Mouse (Mus musculus) intestine, embryonic 15.5 days (tissue): ENCODE results near the gene Nle1. TPM values are rescaled to one million over a fixed set of nuclear protein-coding genes. Genes with fewer than 3 reads are reported as not detected.

Experiments
- ATAC-seq: fragments of 200-750 bp; cut with Nextera tagmentation; 2 replicates; pipeline ENCODE4 v1.8.0; 2017; ENCODE audit warnings: moderate TSS enrichment, moderate library complexity
- H3K27ac ChIP-seq: fragments of 300-500 bp; sonication (generic); 2 replicates; pipeline ENCODE4 v1.5.1; 2015; ENCODE audit warnings: mild to moderate bottlenecking, inconsistent platforms
- H3K27me3 ChIP-seq: fragments of 300-500 bp; sonication (generic); replicated peaks from 2 replicates; pipeline ENCODE4 v1.6.1; 2015; ENCODE audit warnings: inconsistent platforms
- H3K36me3 ChIP-seq: fragments of 300-500 bp; sonication (generic); 2 replicates; pipeline ENCODE4 v1.6.1; 2015; ENCODE audit warnings: inconsistent platforms
- H3K4me1 ChIP-seq: fragments of 300-500 bp; sonication (generic); replicated peaks from 2 replicates; pipeline ENCODE4 v1.6.1; 2015; ENCODE audit warnings: inconsistent platforms
- H3K4me2 ChIP-seq: fragments of 300-500 bp; sonication (generic); replicated peaks from 2 replicates; pipeline ENCODE4 v1.6.1; 2015; ENCODE audit warnings: mild to moderate bottlenecking, inconsistent platforms
- H3K4me3 ChIP-seq: fragments of 300-500 bp; sonication (generic); replicated peaks from 2 replicates; pipeline ENCODE4 v1.5.1; 2015; ENCODE audit warnings: inconsistent platforms
- H3K9ac ChIP-seq: fragments of 300-500 bp; sonication (generic); 2 replicates; pipeline ENCODE4 v1.6.1; 2015; ENCODE audit warnings: inconsistent platforms
- H3K9me3 ChIP-seq: fragments of 300-500 bp; sonication (generic); 2 replicates; pipeline ENCODE4 v1.6.1; 2016; ENCODE audit warnings: inconsistent platforms
- WGBS: fragments of 180-500 bp; shearing (Covaris S2); methylation state at CpG from one replicate; pipeline ENCODE4 v1.1.7; 2015; 5-methylcytosine and 5-hydroxymethylcytosine counted together
- polyA plus RNA-seq: library from polyadenylated mRNA; unstranded; fragments of >200 nt; fragmentation: Nextera tagmentation; extraction: Ambion mirVana; gene quantifications from 2 replicates; pipeline ENCODE4 v1.2.1, GENCODE M21; 2015

Nle1 gene
- polyA plus RNA-seq, 1 experiment from 2014 or later: 29.9 TPM

DNA sequence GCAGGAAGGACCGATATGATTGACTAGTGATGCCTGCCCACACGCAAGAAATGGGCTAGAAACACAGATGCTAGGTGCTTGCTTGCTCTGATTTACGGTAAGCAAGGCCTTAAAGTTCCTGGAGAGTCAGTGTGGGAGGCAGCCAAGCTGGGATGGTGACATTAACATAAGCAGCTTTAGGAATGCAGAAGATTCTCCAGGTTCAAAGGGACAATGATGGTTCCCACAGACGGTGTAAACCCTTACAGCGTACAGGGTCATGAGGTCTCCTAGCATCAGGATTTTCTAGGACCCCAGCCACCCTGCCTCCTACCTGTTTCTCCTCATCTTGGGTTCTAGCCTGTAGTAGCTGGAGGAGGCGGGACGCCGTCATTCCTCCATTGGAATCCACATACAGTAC, 25.0 kb downstream of the Nle1 start:
- Histone ChIP-seq H3K9me3 (no peaks in the 10 kb centered on the region), H3K36me3 (0 out of 2 replicates have a peak, but pooled peaks cover 2% of the 10 kb centered on the region), H3K4me3 (no peak overlapping the region), H3K27ac (no peak overlapping the region), H3K9ac (no peak overlapping the region), H3K27me3 (no peaks in the 10 kb centered on the region), H3K4me2 (no peak overlapping the region), H3K4me1 (peaks cover under 1% of the 10 kb centered on the region)
- no peak for ATAC-seq
- 69% methylated on average over 8 of the region's 8 CpGs for WGBS

DNA sequence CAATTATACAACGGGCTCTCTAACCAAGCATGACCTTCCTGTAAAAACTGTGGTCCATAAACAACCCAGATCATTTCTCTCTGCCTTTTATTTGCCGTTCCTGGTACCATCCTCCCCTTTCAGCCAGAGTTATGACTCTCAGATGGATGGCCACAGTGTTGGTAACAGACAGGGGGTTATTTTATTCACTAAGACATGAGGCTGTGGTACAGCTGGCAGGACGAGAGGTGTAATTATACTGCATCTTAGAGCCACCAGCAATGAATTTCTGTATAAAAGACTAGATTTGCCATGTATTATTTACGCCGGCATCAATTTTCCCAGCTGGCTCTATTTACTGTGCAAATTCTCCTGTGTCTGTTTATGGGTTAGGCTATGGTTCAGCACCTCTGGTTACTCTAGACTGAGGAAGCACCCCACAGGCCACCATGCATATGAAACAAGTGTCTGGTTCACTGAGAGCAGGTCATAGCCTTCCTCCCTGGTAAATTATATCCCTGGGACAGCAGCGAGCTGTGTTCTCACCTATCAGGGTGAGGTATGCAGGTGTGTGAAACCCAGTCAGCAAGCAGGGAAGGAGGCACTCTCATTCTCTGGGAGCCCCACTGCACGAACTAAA, 30.4 kb downstream of the Nle1 start:
- Histone ChIP-seq H3K4me3 (no peak overlapping the region), H3K4me1 (no peaks in the 10 kb centered on the region), H3K36me3 (0 out of 2 replicates have a peak, but pooled peaks cover 2% of the 10 kb centered on the region), H3K4me2 (no peak overlapping the region), H3K9me3 (no peaks in the 10 kb centered on the region), H3K27me3 (no peaks in the 10 kb centered on the region), H3K9ac (no peak overlapping the region), H3K27ac (no peak overlapping the region)
- ATAC-seq: no peak
- WGBS: 89% methylated on average over 7 of the region's 7 CpGs

DNA sequence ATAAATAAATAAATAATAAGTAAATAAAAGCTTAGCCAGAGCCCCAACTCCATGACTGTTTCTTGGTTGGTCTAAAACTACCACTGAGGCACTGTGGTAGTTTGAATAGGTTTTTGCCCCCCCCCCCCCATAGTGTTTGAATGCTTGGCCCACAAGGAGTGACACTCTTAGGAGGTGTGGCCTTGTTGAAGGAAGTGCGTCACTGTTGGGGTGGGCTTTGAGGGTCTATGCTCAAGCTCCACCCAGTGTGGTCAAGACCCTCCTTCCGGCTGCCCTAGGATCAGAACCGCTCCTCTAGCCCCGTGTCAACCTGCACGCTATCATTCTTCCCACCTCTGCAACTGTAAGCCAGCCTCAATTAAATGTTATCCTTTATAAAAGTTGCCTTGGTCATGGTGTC, 32.6 kb downstream of the Nle1 start:
- no peak for ATAC-seq
- Histone ChIP-seq H3K27me3 (no peaks in the 10 kb centered on the region), H3K9me3 (no peaks in the 10 kb centered on the region), H3K36me3 (0 out of 2 replicates have a peak, but pooled peaks cover 2% of the 10 kb centered on the region), H3K4me1 (no peaks in the 10 kb centered on the region), H3K4me2 (no peak overlapping the region), H3K27ac (no peak overlapping the region), H3K9ac (no peak overlapping the region), H3K4me3 (no peak overlapping the region)
- 92% methylated on average over 5 of the region's 5 CpGs for WGBS

DNA sequence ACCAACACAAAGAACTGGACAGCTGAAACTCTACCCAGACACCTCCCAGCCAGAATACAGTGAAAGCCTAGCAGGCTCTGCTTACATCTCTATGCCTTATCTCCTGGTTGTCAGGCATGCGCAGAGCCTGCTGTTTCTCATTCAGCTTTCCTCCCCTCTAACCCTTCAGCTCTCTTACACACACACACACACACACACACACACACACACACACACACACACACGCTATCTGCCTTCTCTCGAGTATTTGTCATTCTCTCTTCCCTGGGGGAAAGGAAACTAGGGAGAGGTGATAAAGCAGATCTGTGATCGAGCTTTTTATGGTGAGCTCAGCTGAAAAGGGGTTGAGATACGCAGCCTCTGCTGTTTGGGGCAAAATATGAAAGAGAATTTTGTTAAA, 33.3 kb downstream of the Nle1 start:
- no peak overlapping the region for H3K4me2 ChIP-seq
- H3K4me3 ChIP-seq: no peak overlapping the region
- H3K9ac ChIP-seq: no peak overlapping the region
- H3K27me3 ChIP-seq: no peaks in the 10 kb centered on the region
- WGBS: 50% methylated on average over 5 of the region's 5 CpGs
- ATAC-seq: no peak
- H3K4me1 ChIP-seq: no peaks in the 10 kb centered on the region
- H3K36me3 ChIP-seq: 0 out of 2 replicates have a peak, but pooled peaks cover 2% of the 10 kb centered on the region
- H3K9me3 ChIP-seq: no peaks in the 10 kb centered on the region
- H3K27ac ChIP-seq: no peak overlapping the region

DNA sequence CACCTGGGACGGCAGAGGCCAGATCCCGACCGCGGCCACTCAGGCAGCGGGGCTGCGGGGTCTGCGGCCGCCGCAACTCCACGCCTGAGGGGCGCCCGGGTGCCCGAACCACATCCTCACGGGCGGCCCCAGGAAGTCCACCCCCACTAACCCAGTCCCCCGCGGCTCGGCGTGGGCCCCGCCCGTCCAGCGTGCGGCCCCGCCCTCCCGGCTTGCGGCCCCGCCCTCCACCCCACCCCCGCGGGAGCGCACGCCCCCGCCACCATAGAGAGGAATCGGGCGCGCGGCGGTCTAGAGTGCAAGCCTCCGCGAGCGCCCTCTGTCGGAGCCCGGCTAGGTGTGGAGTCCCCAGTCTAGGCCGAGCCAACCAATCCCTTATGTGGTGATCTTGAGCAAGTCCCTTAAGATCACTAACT, 37.2 kb downstream of the Nle1 start, which contains the start of gene Rffl:
Gene Rffl (minus strand): TSS at position 180 of the 416 bp plus-strand sequence.
- Histone ChIP-seq H3K36me3 (no peaks in the 10 kb centered on the region), H3K4me2 (peak within 1 kb of the TSS; percentile 85), H3K4me3 (peak within 1 kb of the TSS; percentile 93), H3K4me1 (no peaks in the 10 kb centered on the region), H3K27me3 (no peaks in the 10 kb centered on the region), H3K27ac (peak within 1 kb of the TSS; percentile 63), H3K9me3 (no peaks in the 10 kb centered on the region), H3K9ac (peak within 1 kb of the TSS; percentile 88)
- WGBS: under 1% methylated on average over 43 of the region's 43 CpGs
- ATAC-seq: peak; percentile 98

DNA sequence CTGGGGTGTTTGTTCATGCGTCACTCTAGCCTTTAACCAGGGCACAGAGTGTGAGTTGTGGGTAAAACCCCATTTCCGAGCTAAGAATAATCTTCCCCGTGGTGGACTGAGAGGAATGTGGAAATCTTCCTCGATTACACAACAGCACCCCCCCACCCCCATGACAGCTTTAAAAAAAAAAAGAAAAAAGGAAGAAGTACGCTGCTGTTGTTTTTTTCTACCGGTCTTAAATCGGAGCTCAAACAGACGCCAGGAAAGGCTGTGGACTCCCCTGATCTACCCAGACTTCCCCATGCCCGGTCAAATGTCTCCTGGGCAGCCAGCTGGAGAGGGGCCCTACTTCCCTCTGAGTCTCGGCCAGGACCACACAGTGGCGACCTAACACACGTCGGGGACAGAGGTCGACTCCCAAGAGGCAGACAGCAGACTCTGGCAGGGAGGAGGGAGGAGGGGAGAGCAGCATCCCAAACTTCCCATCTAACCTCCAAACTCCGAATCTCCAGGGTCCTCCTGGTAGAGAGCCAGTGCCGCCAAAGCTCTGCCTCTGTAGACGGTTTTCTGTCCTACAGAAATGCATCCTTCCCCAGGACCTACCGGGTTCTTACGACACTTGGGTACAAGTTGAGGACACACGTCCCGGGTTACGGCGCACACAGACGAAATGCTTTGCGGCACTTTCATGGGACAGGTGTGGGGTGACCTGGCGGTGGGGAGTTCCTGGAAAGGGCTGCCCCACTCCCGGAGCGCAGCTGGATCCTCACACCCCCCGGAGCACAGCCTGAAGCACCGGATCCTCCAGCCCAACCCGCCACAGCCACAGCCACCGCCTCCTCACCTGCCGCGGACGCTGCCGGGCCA, 37.8 kb downstream of the Nle1 start:
- H3K27ac ChIP-seq: peak overlapping the region; percentile 63
- peak overlapping the region; percentile 93 for H3K4me3 ChIP-seq
- WGBS: 2% methylated on average over 36 of the region's 36 CpGs
- no peaks in the 10 kb centered on the region for H3K36me3 ChIP-seq
- H3K9ac ChIP-seq: peak overlapping the region; percentile 88
- H3K4me2 ChIP-seq: peak overlapping the region; percentile 85
- no peaks in the 10 kb centered on the region for H3K9me3 ChIP-seq
- H3K27me3 ChIP-seq: no peaks in the 10 kb centered on the region
- no peaks in the 10 kb centered on the region for H3K4me1 ChIP-seq
- peak; percentile 75 for ATAC-seq

DNA sequence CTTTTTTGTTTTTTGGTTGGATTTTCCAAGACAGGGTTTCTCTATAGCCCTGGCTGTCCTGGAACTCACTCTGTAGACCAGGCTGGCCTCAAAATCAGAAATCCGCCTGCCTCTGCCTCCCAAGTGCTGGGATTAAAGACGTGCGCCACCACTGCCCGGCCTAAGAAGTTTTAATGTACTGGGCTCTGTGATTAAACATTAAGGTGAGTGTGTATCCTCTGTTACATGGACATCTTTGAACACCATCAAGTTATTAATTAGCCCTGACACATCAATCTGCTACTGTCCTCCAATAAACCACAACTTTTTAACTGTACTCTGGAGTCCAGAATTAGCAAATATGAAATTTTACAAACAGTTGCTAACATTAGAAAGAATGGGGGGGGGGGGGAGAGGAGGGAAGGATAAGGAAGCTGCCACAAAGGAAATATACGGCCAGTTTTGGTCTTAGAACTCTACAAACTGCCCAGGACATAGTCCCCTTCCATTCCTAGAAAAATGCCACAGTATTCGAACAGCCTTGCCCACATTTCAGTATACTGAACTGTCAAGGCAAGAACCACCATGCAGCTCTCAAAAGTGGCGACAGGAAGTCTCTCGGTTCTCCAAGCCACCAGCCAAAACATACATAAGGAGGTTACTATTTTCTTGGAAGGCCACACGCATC, 38.6 kb downstream of the Nle1 start:
- no peaks in the 10 kb centered on the region for H3K9me3 ChIP-seq
- WGBS: 59% methylated on average over 9 of the region's 9 CpGs
- H3K27ac ChIP-seq: no peak overlapping the region
- H3K9ac ChIP-seq: peak overlapping the region; percentile 88; the same call in 1 of the 2 replicates
- H3K4me1 ChIP-seq: no peaks in the 10 kb centered on the region
- ATAC-seq: no peak
- H3K4me3 ChIP-seq: peak overlapping the region; percentile 93
- peak overlapping the region; percentile 85 for H3K4me2 ChIP-seq
- no peaks in the 10 kb centered on the region for H3K36me3 ChIP-seq
- no peaks in the 10 kb centered on the region for H3K27me3 ChIP-seq

DNA sequence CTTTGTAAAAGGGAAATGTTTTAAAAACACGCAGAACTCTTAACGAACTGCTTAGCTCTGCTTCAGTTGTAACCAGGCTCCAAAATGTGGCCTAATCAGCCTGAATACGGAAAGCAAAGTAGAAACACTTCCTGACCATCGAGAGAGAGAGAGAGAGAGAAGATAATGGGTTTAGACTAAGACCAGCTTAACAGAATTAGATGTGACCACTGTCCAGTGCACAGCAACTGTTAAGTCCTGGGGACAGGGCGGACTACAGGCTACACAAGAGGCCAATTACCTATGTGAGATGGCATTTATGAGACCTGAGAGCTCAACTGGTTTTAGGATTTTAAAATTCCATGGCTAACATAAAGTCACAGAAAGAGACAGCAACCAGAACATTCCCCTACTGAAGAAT, 40.3 kb downstream of the Nle1 start:
- H3K9ac ChIP-seq: no peak overlapping the region
- no peaks in the 10 kb centered on the region for H3K36me3 ChIP-seq
- H3K27me3 ChIP-seq: no peaks in the 10 kb centered on the region
- H3K4me1 ChIP-seq: 0 out of 2 replicates have a peak, but pooled peaks cover 3% of the 10 kb centered on the region
- H3K4me3 ChIP-seq: no peak overlapping the region
- ATAC-seq: no peak
- no peak overlapping the region for H3K27ac ChIP-seq
- 80% methylated on average over 5 of the region's 5 CpGs for WGBS
- H3K4me2 ChIP-seq: no peak overlapping the region
- no peaks in the 10 kb centered on the region for H3K9me3 ChIP-seq

DNA sequence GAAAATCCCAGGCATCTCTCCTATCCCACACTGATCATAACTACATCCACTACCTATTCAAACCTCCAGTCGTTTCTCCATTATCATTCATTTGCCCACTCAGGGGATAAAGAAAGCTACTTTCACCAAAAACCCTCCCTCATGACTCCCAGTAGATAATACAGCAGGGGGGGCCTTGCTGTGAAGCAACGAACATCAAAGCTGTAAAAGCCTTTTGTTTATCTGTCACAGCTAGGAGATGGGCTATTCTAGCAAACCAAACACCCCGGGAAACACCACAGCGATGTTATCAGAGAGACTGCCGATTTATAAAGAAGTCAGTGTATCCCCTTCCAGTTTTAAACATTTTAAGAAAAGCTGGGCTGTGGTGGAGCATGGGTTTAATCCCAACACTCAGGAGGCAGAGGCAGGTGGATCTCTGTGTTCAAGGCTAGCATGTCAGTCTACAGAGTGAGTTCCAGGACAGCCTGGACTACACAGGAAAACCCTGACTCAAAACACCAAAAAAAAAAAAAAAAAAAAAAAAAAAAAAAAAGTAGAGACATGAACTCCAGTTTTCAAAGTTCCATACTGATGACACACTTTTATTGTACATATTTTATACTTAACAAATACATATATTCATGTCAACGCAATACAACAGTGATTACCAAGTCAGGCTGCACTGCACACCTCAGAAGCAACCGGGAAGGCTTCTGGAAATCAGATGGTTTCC, 41.2 kb downstream of the Nle1 start:
- Histone ChIP-seq H3K36me3 (no peaks in the 10 kb centered on the region), H3K4me3 (no peak overlapping the region), H3K4me1 (peaks cover 3% of the 10 kb centered on the region; the same call in 1 of the 2 replicates), H3K9me3 (no peaks in the 10 kb centered on the region), H3K4me2 (no peak overlapping the region), H3K27me3 (no peaks in the 10 kb centered on the region), H3K27ac (no peak overlapping the region), H3K9ac (no peak overlapping the region)
- 37% methylated on average over 7 of the region's 7 CpGs for WGBS
- no peak for ATAC-seq

DNA sequence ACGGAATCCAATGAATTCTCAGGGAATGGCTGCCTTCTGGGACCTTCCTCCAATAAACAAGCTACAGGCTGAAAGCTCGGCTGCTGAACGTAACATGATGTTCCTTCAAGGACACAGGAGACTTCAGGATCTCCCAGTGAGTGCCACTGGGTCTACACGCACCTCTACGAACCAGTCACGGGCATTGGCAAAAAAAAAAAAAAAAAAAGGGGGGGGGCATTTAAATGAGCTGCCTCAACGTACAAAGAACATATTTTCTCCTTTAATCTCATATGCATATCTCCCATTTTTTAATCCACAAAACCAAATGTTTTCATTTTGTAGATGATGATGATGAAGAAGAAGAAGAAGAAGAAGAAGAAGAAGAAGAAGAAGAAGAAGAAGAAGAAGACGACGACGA, 42.3 kb downstream of the Nle1 start:
- no peak for ATAC-seq
- no peak overlapping the region for H3K27ac ChIP-seq
- 82% methylated on average over 10 of the region's 10 CpGs for WGBS
- H3K4me3 ChIP-seq: no peak overlapping the region
- no peak overlapping the region for H3K4me2 ChIP-seq
- peaks cover 11% of the 10 kb centered on the region; the same call in 1 of the 2 replicates for H3K4me1 ChIP-seq
- no peaks in the 10 kb centered on the region for H3K36me3 ChIP-seq
- no peaks in the 10 kb centered on the region for H3K9me3 ChIP-seq
- no peaks in the 10 kb centered on the region for H3K27me3 ChIP-seq
- no peak overlapping the region for H3K9ac ChIP-seq

DNA sequence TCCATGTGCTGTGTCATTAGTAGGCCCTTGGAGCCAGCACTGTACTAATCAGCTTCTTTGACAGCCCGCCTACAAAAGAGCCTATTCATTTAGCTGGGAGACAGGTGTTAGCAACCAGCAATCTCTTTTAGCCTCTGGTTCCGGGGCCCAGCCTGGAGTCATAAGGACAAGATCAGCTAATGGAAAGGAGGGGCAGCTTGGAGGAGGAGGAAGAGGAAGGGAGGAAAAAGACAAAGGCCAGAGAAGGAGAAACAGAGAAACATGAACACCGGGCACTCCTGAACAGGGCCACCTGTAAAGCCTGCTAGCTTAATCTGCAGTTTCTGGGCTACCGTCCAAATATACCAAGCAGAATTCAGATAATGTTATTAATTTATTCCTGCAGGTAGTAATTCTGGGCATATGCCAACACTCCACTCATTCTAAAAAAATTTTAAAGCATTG, 44.7 kb downstream of the Nle1 start:
- 58% methylated on average over 4 of the region's 4 CpGs for WGBS
- peak; percentile 83 for ATAC-seq

More for the DNA sequence above, 44.7 kb downstream of the Nle1 start:
- no peaks in the 10 kb centered on the region for H3K9me3 ChIP-seq
- H3K9ac ChIP-seq: no peak overlapping the region
- no peaks in the 10 kb centered on the region for H3K36me3 ChIP-seq
- H3K4me3 ChIP-seq: no peak overlapping the region
- H3K4me1 ChIP-seq: peaks cover 11% of the 10 kb centered on the region; the same call in 1 of the 2 replicates
- no peak overlapping the region for H3K4me2 ChIP-seq
- H3K27ac ChIP-seq: no peak overlapping the region
- no peaks in the 10 kb centered on the region for H3K27me3 ChIP-seq
